In genomic region chr5:129717016-129717415, GRCm38 (mm10) we compare ENCODE assay signal across 1 mouse cellular context.
TF ChIP-seq lines count a peak whose summit lies in the region.

No protein-coding gene starts in this region.

TF ChIP-seq in MEL, 35 proteins besides CTCF, POLR2A, EP300 and RAD21:
- TF ChIP-seq CHD1 (IDR thresholded peaks at IDR 0.05; ENCODE audit: low read depth, low read length) (no peak), NELFE (IDR thresholded peaks at IDR 0.05; ENCODE audit: low read depth, low read length) (no peak), USF2 (IDR thresholded peaks at IDR 0.05; ENCODE audit: borderline replicate concordance in 1 of 2, insufficient read depth in 1 of 2, low read depth in 1 of 2, low read length in 2 of 2) (no peak), ZC3H11A (IDR thresholded peaks at IDR 0.05; ENCODE audit: low read depth, low read length) (no peak), KAT2A (conservative IDR thresholded peaks at IDR 0.05; ENCODE audit: low read depth, low read length) (no peak)
